Mouse (Mus musculus) C2C12 (cell line): ENCODE data around the gene Usp37. TPM values are rescaled to one million over a fixed set of nuclear protein-coding genes. Genes with fewer than 3 reads are reported as not detected.

Experiments
- H3K27me3 ChIP-seq: one replicate; pipeline ENCODE4 v1.6.1; 2011; ENCODE audit not compliant: control insufficient read depth, insufficient read depth, insufficient read length
- H3K36me3 ChIP-seq: one replicate; pipeline ENCODE4 v1.6.1; 2011; ENCODE audit not compliant: control insufficient read depth, insufficient read depth
- H3K4me3 ChIP-seq: one replicate; pipeline ENCODE4 v1.5.1; 2011; ENCODE audit warnings: mild to moderate bottlenecking, control low read depth; ENCODE audit not compliant: poor library complexity, insufficient read depth, severe bottlenecking
- H3K79me2 ChIP-seq: one replicate; pipeline ENCODE4 v1.6.1; 2011; ENCODE audit not compliant: control insufficient read depth, insufficient read depth
- H3K79me3 ChIP-seq: one replicate; pipeline ENCODE4 v1.6.1; 2011; ENCODE audit warnings: low read depth, control low read depth
- H3ac ChIP-seq: one replicate; pipeline ENCODE3; 2011; ENCODE audit warnings: low read depth; ENCODE audit not compliant: control insufficient read depth, insufficient read length
- CEBPB ChIP-seq: IDR thresholded peaks from one replicate; pipeline ENCODE4 v1.6.1; 2011; ENCODE audit warnings: low read depth, mild to moderate bottlenecking, control low read depth, moderate library complexity
- CTCF ChIP-seq: IDR thresholded peaks from one replicate; pipeline ENCODE4 v1.5.1; 2011; ENCODE audit not compliant: control insufficient read depth, insufficient read depth, insufficient read length
- FOSL1 ChIP-seq: IDR thresholded peaks from one replicate; pipeline ENCODE4 v1.8.0; 2011; ENCODE audit warnings: mild to moderate bottlenecking, low read length; ENCODE audit not compliant: poor library complexity, insufficient read depth, severe bottlenecking
- MAX ChIP-seq: IDR thresholded peaks from one replicate; pipeline ENCODE4 v1.6.1; 2011; ENCODE audit warnings: mild to moderate bottlenecking, control low read depth
- MYOD1 ChIP-seq: IDR thresholded peaks from one replicate; pipeline ENCODE4 v1.6.1; 2011; ENCODE audit warnings: low read depth; ENCODE audit not compliant: control insufficient read depth, insufficient read length
- MYOG ChIP-seq: IDR thresholded peaks from one replicate; pipeline ENCODE4 v1.6.1; 2011; ENCODE audit not compliant: control insufficient read depth, insufficient read length; ENCODE audit errors: extremely low read depth
- USF1 ChIP-seq: IDR thresholded peaks from one replicate; pipeline ENCODE4 v1.6.1; 2011; ENCODE audit warnings: low read depth, mild to moderate bottlenecking, control low read depth, moderate library complexity
- long read RNA-seq, 2 experiments: library from polyadenylated mRNA; unstranded; transcript quantifications; one replicate each; pipeline ENCODE4 v2.0.0; 2019 to 2020
- polyA plus RNA-seq: library from polyadenylated mRNA; unstranded; fragments of >200 nt; fragmentation: generic; extraction: Trizol; gene quantifications from one replicate; pipeline ENCODE4 v1.2.1, GENCODE M21; 2012; ENCODE audit warnings: missing spikeins

The Usp37 gene
- 4.9 TPM for polyA plus RNA-seq
- long read RNA-seq, experiment 1, full-length matches to known transcripts: 1 of 36 reads
- long read RNA-seq, experiment 1, partial matches to known transcripts: 1 of 36 reads
- long read RNA-seq, experiment 1, other reads (novel, unspliced or antisense): 34 of 36 reads
- long read RNA-seq, experiment 2, full-length matches to known transcripts: 12 of 49 reads
- long read RNA-seq, experiment 2, partial matches to known transcripts: 9 of 49 reads
- long read RNA-seq, experiment 2, other reads (novel, unspliced or antisense): 28 of 49 reads

DNA sequence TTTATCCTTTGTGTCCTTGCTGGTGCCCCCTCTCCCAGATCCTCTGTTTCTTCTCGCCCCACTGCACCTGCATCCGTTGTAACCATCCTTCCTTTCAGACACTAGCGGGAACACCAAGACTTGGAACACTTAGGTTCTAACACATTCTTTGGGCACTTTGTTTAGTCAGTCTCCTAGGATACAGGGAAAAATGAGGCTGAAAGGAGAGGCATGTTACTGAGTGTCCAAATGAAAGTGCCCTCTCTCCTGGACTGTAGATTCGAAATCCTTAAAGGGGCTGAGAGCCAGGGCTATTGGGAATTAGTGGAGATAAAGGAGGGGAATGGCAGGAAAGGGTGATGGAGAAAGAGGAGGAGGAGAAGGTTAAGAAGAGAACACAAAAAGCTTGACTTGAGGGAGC, at the start of gene Usp37:
TSS of gene Usp37 (minus strand) at position 101 of the 400 bp plus-strand sequence.
- H3K36me3 ChIP-seq: no peaks in the 10 kb centered on the region
- TF ChIP-seq MAX (no peak), CEBPB (no peak), USF1 (no peak), CTCF (no peak)
- no peak within 1 kb of the TSS for H3K4me3 ChIP-seq
- H3K27me3 ChIP-seq: peaks cover 9% of the 10 kb centered on the region
- no peaks in the 10 kb centered on the region for H3K79me2 ChIP-seq
- H3K79me3 ChIP-seq: no peaks in the 10 kb centered on the region
- no peak within 1 kb of the TSS for H3ac ChIP-seq

DNA sequence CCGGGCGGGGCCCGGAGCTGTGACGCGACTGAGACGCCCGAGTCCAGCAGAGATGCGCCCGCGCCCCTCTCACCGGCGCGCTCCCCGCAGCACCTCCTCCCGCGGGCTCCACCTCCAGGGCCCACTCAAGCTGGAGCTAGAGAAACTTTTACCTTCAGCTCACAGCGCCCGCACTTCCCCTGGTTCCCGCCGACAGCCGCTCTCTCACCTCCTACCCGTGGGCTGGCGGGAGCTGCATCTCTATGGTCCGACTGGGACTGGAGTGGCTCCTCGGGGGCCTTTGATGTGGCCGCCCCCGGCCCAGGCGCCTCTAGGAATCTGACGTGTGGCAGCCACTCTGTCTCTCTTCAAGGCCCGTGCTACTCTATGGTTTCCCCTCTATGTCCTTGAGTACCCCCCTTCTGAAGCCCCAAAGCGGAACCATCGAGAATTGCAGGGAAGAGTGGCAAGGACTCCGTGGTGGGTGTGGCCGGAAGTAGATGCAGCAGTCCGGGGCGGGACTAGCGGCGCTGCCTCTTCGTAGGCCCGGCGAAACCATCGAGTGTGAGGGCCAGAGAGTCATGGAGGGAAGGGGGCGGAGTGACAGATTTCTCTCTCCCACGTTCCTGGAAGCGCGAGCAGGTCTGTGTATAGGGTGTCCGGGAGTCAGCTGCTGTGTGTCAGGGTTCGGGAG, 43.8 kb upstream of the Usp37 start, which contains the start of the genes Zfp142 and Bcs1l:
TSS of gene Zfp142 (minus strand) at position 474 of the 673 bp plus-strand sequence.
TSS of gene Bcs1l (plus strand) at position 517 of the 673 bp plus-strand sequence.
- Histone ChIP-seq H3K36me3 (peaks cover 39% of the 10 kb centered on the region), H3K79me2 (peaks cover 53% of the 10 kb centered on the region), H3K27me3 (no peaks in the 10 kb centered on the region), H3K79me3 (peaks cover 37% of the 10 kb centered on the region), H3ac (peak within 1 kb of the TSS; percentile 91), H3K4me3 (peak within 1 kb of the TSS; percentile 68)
- no peak for TF ChIP-seq USF1
- TF ChIP-seq CTCF: no peak
- TF ChIP-seq MYOG: no peak
- peak; percentile 65 for TF ChIP-seq MAX

DNA sequence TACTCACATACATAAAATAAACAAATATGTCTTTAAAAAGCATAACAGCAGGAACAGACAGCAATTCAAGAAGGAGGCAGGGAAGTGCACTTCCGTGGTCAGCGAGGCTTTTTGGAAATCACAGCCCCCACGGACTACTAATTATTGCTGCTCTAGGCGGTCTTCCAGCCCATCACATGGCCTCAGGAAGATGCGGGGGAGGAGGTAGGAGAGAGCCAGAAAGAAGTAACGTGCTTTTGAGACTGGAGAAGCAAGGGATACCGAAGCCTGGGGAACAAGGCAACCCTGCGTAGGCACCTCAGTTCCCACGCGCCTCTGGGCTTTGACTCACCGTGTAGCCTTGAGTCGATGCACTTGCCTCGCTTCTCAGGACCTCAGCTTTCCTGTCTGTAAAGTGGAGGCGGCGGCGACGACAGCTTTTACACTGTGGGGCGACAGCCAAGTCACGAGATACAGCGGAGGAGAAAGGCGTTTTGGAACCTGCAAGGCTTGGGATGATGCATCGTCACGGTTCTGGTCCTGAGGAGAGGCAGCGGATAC, 43.2 kb upstream of the Usp37 start:
- peaks cover 43% of the 10 kb centered on the region for H3K36me3 ChIP-seq
- H3K4me3 ChIP-seq: peak overlapping the region; percentile 68
- peaks cover 42% of the 10 kb centered on the region for H3K79me3 ChIP-seq
- H3K27me3 ChIP-seq: no peaks in the 10 kb centered on the region
- H3K79me2 ChIP-seq: peaks cover 59% of the 10 kb centered on the region
- TF ChIP-seq CEBPB: no peak
- no peak for TF ChIP-seq USF1
- TF ChIP-seq FOSL1: no peak
- no peak for TF ChIP-seq MYOG
- no peak for TF ChIP-seq CTCF
- TF ChIP-seq MAX: no peak
- H3ac ChIP-seq: peak overlapping the region; percentile 86

DNA sequence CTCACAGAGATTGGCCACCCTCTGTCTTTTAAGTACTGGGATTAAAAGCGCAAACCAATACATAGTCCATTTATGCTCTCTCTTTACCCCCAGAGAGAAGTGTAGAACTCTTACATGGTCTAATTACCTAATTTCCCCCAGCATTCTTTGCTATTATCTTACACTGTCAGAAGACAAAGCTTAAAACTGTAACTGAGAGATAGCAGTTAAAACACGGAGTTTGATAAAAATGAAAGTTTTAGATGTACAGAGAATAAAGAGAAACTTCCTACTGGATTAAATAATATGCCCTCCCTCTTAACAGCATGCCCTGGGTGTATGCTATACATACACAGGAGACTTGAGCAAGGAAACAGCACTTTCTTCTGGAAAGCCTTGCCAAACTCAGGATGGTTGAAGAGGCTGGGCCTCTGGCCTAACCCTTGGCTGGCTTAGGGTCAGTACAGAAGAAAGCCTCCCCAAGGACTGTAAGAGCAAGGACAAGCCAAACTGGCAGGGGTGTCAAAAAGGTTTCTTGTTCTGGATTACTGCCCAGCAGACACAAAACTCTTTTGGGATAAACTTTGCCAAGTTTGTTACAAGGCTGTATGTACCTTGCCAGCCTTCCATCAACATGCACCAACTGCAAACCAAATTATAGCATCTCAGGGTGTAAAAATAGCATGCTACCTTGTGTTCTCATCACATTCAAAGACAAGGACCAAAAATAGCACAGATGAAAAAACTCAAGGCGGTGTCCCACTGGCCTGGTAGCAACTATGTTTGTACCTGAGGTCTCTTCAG, 40.7 kb upstream of the Usp37 start:
- Histone ChIP-seq H3K36me3 (peaks cover 47% of the 10 kb centered on the region), H3K79me3 (peaks cover 45% of the 10 kb centered on the region), H3K4me3 (no peak overlapping the region), H3K79me2 (peaks cover 70% of the 10 kb centered on the region), H3ac (no peak overlapping the region), H3K27me3 (no peaks in the 10 kb centered on the region)
- no peak for TF ChIP-seq MYOD1
- no peak for TF ChIP-seq CEBPB

DNA sequence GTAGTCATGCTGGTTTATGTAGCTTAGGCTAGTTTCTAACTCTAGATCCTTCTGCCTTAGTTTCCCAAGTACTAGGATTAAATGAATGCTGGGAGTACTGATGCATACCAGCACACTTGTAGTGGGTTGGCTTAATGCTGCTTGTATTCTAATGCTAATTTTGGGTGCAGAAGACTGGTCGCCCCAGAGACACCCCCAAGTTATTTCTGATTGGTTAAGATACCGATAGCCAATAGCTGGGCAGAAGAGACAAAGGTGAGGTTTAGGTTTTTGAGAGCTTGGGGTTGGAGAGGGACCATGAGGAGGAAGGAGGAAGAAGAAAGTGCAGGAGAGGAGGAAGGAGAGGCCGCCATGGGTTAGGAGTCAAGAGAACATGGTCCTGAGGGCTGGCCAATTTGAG, 38.5 kb upstream of the Usp37 start:
- H3K79me2 ChIP-seq: peaks cover 64% of the 10 kb centered on the region
- H3K36me3 ChIP-seq: peaks cover 68% of the 10 kb centered on the region

More for the DNA sequence above, 38.5 kb upstream of the Usp37 start:
- H3K79me3 ChIP-seq: peaks cover 45% of the 10 kb centered on the region
- H3ac ChIP-seq: no peak overlapping the region
- H3K4me3 ChIP-seq: no peak overlapping the region
- no peaks in the 10 kb centered on the region for H3K27me3 ChIP-seq
- TF ChIP-seq FOSL1 (no peak), CEBPB (no peak), MYOD1 (no peak), MYOG (no peak), CTCF (no peak), USF1 (no peak)
